Mouse (Mus musculus) midbrain, embryonic 11.5 days (tissue): ENCODE measurements at regions not wholly inside any gene's neighbourhood (a gene's known extent, or its start where the extent isn't known, plus 50 kb on each side); places are given as distances from the start of the nearest gene placed in this dataset.

Experiments
- ATAC-seq: fragments of 200-750 bp; cut with Nextera tagmentation; 2 replicates; pipeline ENCODE4 v1.8.0; 2017; ENCODE audit warnings: moderate TSS enrichment, moderate library complexity; ENCODE audit not compliant: low FRiP score
- DNase-seq: peaks from one replicate; pipeline ENCODE4 v3.0.0; 2015; ENCODE audit warnings: low spot score; ENCODE audit errors: missing footprints
- H3K27ac ChIP-seq: fragments of 300-500 bp; sonication (generic); 2 replicates; pipeline ENCODE4 v1.5.1; 2014; ENCODE audit warnings: low read depth, low read length
- H3K27me3 ChIP-seq: fragments of 300-500 bp; sonication (generic); 2 replicates; pipeline ENCODE4 v1.6.1; 2014; ENCODE audit warnings: mild to moderate bottlenecking, low read length, moderate library complexity, mixed read lengths; ENCODE audit not compliant: control insufficient read depth, insufficient read depth
- H3K36me3 ChIP-seq: fragments of 300-500 bp; sonication (generic); 2 replicates; pipeline ENCODE4 v1.6.1; 2014; ENCODE audit warnings: mild to moderate bottlenecking, low read length, moderate library complexity, mixed read lengths; ENCODE audit not compliant: control insufficient read depth, insufficient read depth
- H3K4me1 ChIP-seq: fragments of 300-500 bp; sonication (generic); 2 replicates; pipeline ENCODE4 v1.6.1; 2014; ENCODE audit warnings: low read length; ENCODE audit not compliant: control insufficient read depth, insufficient read depth
- H3K4me2 ChIP-seq: fragments of 300-500 bp; sonication (generic); 2 replicates; pipeline ENCODE4 v1.6.1; 2014; ENCODE audit warnings: mild to moderate bottlenecking, moderate library complexity
- H3K4me3 ChIP-seq: fragments of 300-500 bp; sonication (generic); 2 replicates; pipeline ENCODE4 v1.5.1; 2014; ENCODE audit warnings: low read depth, low read length
- H3K9ac ChIP-seq: fragments of 300-500 bp; sonication (generic); 2 replicates; pipeline ENCODE4 v1.6.1; 2014; ENCODE audit warnings: low read length
- H3K9me3 ChIP-seq: fragments of 300-500 bp; sonication (generic); 2 replicates; pipeline ENCODE4 v1.6.1; 2016; ENCODE audit warnings: low read length; ENCODE audit not compliant: control insufficient read depth
- WGBS: fragments of 180-500 bp; shearing (Covaris S2); extraction: QIAGEN DNeasy Blood & Tissue Kit; methylation state at CpG from one replicate; pipeline ENCODE4 v1.1.7; 2014; 5-methylcytosine and 5-hydroxymethylcytosine counted together

GRCm38 (mm10) chrX:99522289-99522688, 51.2 kb upstream of the Pja1 start:
- H3K36me3 ChIP-seq: no peaks in the 10 kb centered on the region
- peaks cover 15% of the 10 kb centered on the region for H3K4me1 ChIP-seq
- peak; percentile 97 for ATAC-seq
- no peaks in the 10 kb centered on the region for H3K9me3 ChIP-seq
- 30% methylated on average over 10 of the region's 11 CpGs for WGBS
- peak overlapping the region; percentile 63 for H3K27ac ChIP-seq
- peaks cover 27% of the 10 kb centered on the region for H3K27me3 ChIP-seq
- H3K4me2 ChIP-seq: no peak overlapping the region
- no peak overlapping the region for H3K9ac ChIP-seq
- H3K4me3 ChIP-seq: no peak overlapping the region
- DNase-seq: peak; percentile 95

- WGBS: 19% methylated on average over 7 of the region's 7 CpGs
Observed at GRCm38 (mm10) chrX:99521866-99522265, 50.8 kb upstream of the Pja1 start.

More at GRCm38 (mm10) chrX:99521866-99522265, 50.8 kb upstream of the Pja1 start:
- ATAC-seq (no peak), DNase-seq (no peak)
- Histone ChIP-seq H3K4me1 (peaks cover 19% of the 10 kb centered on the region), H3K9ac (no peak overlapping the region), H3K27me3 (peaks cover 26% of the 10 kb centered on the region), H3K4me2 (no peak overlapping the region), H3K9me3 (no peaks in the 10 kb centered on the region), H3K36me3 (no peaks in the 10 kb centered on the region), H3K27ac (peak overlapping the region; percentile 11; the same call in 1 of the 2 replicates), H3K4me3 (no peak overlapping the region)
